Mouse (Mus musculus) 3T3-L1 (cell line): ENCODE measurements around the gene Ern1.
"Not testable (repeated sequence)": the region's sequence is repeated elsewhere in the genome, so short reads cannot be mapped to it uniquely, and the experiment has no call there.

Experiments used
- DNase-seq: peaks from one replicate; pipeline ENCODE4 v3.0.0-alpha.2; 2015; ENCODE audit warnings: low read depth, low spot score

Ern1 gene

GRCm38 (mm10) chr11:106437543-106437942 lies 50.1 kb downstream of the Ern1 start:
- peak; percentile 90 for DNase-seq

- no peak for DNase-seq
Measured at GRCm38 (mm10) chr11:106437039-106437438, 50.6 kb downstream of the Ern1 start.

- no peak for DNase-seq
Measured at GRCm38 (mm10) chr11:106430392-106430791, 57.3 kb downstream of the Ern1 start.

- no peak for DNase-seq
Measured at GRCm38 (mm10) chr11:106429689-106430088, 58.0 kb downstream of the Ern1 start.

- DNase-seq = no peak
Measured at GRCm38 (mm10) chr11:106428556-106428955, 59.1 kb downstream of the Ern1 start.

GRCm38 (mm10) chr11:106428106-106428505 lies 59.5 kb downstream of the Ern1 start:
- no peak for DNase-seq

- no peak for DNase-seq
Measured at GRCm38 (mm10) chr11:106426447-106426846, 61.2 kb downstream of the Ern1 start.

GRCm38 (mm10) chr11:106425201-106425600 lies 62.5 kb downstream of the Ern1 start:
- no peak for DNase-seq

GRCm38 (mm10) chr11:106419262-106420102 lies 68.2 kb downstream of the Ern1 start:
- no peak for DNase-seq

GRCm38 (mm10) chr11:106418622-106419196 lies 68.9 kb downstream of the Ern1 start:
- DNase-seq = peak; percentile 95

- DNase-seq = no peak
Measured at GRCm38 (mm10) chr11:106417860-106418259, 69.8 kb downstream of the Ern1 start.

- no peak for DNase-seq
Measured at GRCm38 (mm10) chr11:106416331-106416730, 71.3 kb downstream of the Ern1 start.

- no peak for DNase-seq
Measured at GRCm38 (mm10) chr11:106412641-106413360, 74.9 kb downstream of the Ern1 start.

- no peak for DNase-seq
Measured at GRCm38 (mm10) chr11:106411157-106411556, 76.5 kb downstream of the Ern1 start.

- no peak for DNase-seq
Measured at GRCm38 (mm10) chr11:106410507-106410906, 77.1 kb downstream of the Ern1 start.

- DNase-seq = no peak
Measured at GRCm38 (mm10) chr11:106410011-106410410, 77.6 kb downstream of the Ern1 start.

GRCm38 (mm10) chr11:106398481-106398880 lies 89.2 kb downstream of the Ern1 start:
- DNase-seq = no peak

GRCm38 (mm10) chr11:106397656-106398055 lies 90.0 kb downstream of the Ern1 start:
- peak; percentile 50 for DNase-seq

- not testable (repeated sequence) for DNase-seq
Measured at GRCm38 (mm10) chr11:106394055-106394454, 93.6 kb downstream of the Ern1 start.

GRCm38 (mm10) chr11:106393331-106393616 lies 94.4 kb downstream of the Ern1 start:
- DNase-seq = peak; percentile 65

GRCm38 (mm10) chr11:106392597-106393330 lies 94.9 kb downstream of the Ern1 start:
- DNase-seq = peak; percentile 12
